Mouse (Mus musculus): ENCODE data around the gene Lysmd4. TPM values are rescaled to one million over a fixed set of nuclear protein-coding genes. Genes with fewer than 3 reads are reported as not detected.

The Lysmd4 gene
- polyA plus RNA-seq (2014; fragmentation: Illumina TruSeq; extraction: RNeasy Lipid Tissue Mini Kit (QIAGEN cat#74804); ENCODE audit: low read depth, low replicate concordance) = 5.0 TPM

GRCm38 (mm10) chr7:67222220-67222862 is at the start of gene Lysmd4:
Lysmd4 (plus strand) TSS chr7:67222544.

Other genes starting within 250 kb of the Lysmd4 start
- 69.0 TPM for gene Mef2a, start 150.3 kb downstream of the Lysmd4 start, polyA plus RNA-seq (2014; fragmentation: Illumina TruSeq; extraction: RNeasy Lipid Tissue Mini Kit (QIAGEN cat#74804); ENCODE audit: low read depth, low replicate concordance)